Mouse (Mus musculus) kidney, embryonic 15.5 days (tissue): ENCODE measurements around the gene Gm13088. TPM values are rescaled to one million over a fixed set of nuclear protein-coding genes. Genes with fewer than 3 reads are reported as not detected.
"Not testable (repeated sequence)": the region's sequence is repeated elsewhere in the genome, so short reads cannot be mapped to it uniquely, and the experiment has no call there.

Experiments used
- ATAC-seq: fragments of 200-750 bp; cut with Nextera tagmentation; replicated peaks from 2 replicates; pipeline ENCODE4 v1.8.0; 2017; ENCODE audit warnings: moderate TSS enrichment; ENCODE audit not compliant: low FRiP score
- H3K27ac ChIP-seq: fragments of 300-500 bp; sonication (generic); 2 replicates; pipeline ENCODE4 v1.5.1; 2015; ENCODE audit warnings: mild to moderate bottlenecking, inconsistent platforms
- H3K27me3 ChIP-seq: fragments of 300-500 bp; sonication (generic); 2 replicates; pipeline ENCODE4 v1.6.1; 2015; ENCODE audit warnings: inconsistent platforms
- H3K36me3 ChIP-seq: fragments of 300-500 bp; sonication (generic); 2 replicates; pipeline ENCODE4 v1.6.1; 2015; ENCODE audit warnings: inconsistent platforms
- H3K4me1 ChIP-seq: fragments of 300-500 bp; sonication (generic); 2 replicates; pipeline ENCODE4 v1.6.1; 2015; ENCODE audit warnings: inconsistent platforms
- H3K4me2 ChIP-seq: fragments of 300-500 bp; sonication (generic); 2 replicates; pipeline ENCODE4 v1.6.1; 2015; ENCODE audit warnings: moderate library complexity, mild to moderate bottlenecking, inconsistent platforms
- H3K4me3 ChIP-seq: fragments of 300-500 bp; sonication (generic); replicated peaks from 2 replicates; pipeline ENCODE4 v1.5.1; 2015; ENCODE audit warnings: mild to moderate bottlenecking, inconsistent platforms
- H3K9ac ChIP-seq: fragments of 300-500 bp; sonication (generic); 2 replicates; pipeline ENCODE4 v1.6.1; 2015; ENCODE audit warnings: mild to moderate bottlenecking, inconsistent platforms
- H3K9me3 ChIP-seq: fragments of 300-500 bp; sonication (generic); replicated peaks from 2 replicates; pipeline ENCODE4 v1.6.1; 2016; ENCODE audit warnings: inconsistent platforms
- WGBS: fragments of 180-500 bp; shearing (Covaris S2); methylation state at CpG from one replicate; pipeline ENCODE4 v1.1.7; 2015; ENCODE audit warnings: mixed read lengths; 5-methylcytosine and 5-hydroxymethylcytosine counted together
- polyA plus RNA-seq: library from polyadenylated mRNA; unstranded; fragments of >200 nt; fragmentation: Nextera tagmentation; extraction: Ambion mirVana; gene quantifications from 2 replicates; pipeline ENCODE4 v1.2.1, GENCODE M21; 2015

Gm13088 gene
- polyA plus RNA-seq, result not detected in 2 replicates

DNA sequence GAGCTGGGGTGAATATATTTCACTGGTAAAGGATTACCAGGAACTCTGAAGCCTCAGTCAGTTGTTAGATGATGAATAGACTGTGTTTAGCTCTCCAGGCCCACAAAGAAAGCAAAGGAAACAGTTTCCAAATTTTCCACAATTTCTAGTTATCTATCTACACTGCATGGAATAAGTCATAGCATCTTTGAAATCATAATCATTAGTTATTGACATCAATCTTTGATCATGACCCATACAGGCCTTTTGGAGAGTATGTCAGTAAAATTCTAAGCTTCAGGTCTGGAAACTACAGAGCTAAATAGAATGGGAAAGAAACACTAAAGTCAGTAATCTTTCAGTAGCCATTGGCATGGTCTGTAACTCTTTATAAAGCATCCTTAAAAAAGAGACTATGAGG is at the start of gene Gm13088:
TSS of gene Gm13088 (minus strand) at position 101 of the 400 bp plus-strand sequence.
- H3K9me3 ChIP-seq, ATAC-seq, H3K9ac ChIP-seq, H3K4me3 ChIP-seq, H3K36me3 ChIP-seq, H3K27me3 ChIP-seq, H3K27ac ChIP-seq, H3K4me2 ChIP-seq, H3K4me1 ChIP-seq: not testable (repeated sequence)

DNA sequence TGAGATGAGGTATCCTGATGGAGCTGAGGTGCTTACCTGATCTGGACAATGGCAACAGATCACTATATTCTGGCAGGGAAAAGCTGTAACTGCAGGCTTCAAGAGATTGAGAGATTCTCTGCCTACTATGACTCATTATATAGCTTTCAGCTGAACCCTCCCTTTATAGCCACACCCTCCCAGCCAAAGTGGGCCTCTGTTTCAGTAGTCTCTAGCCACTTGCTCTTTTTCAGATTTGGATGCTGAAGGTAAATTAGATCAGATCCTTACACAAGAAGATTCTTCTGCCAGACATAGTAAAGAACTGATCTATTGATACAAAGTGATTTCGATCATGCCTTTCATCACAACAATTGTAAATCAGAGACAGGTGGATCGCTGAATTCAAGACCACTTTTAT is 45.6 kb upstream of the Gm13088 start, which contains the start of gene Gm13089:
TSS of gene Gm13089 (minus strand) at position 101 of the 400 bp plus-strand sequence.
- H3K9me3 ChIP-seq, result peaks cover 18% of the 10 kb centered on the region
- H3K36me3 ChIP-seq, result no peaks in the 10 kb centered on the region
- H3K27ac ChIP-seq, result no peak within 1 kb of the TSS
- no peak for ATAC-seq
- H3K4me3 ChIP-seq, result no peak within 1 kb of the TSS
- H3K4me1 ChIP-seq, result no peaks in the 10 kb centered on the region
- WGBS, result 79% methylated on average over 2 of the region's 2 CpGs
- H3K4me2 ChIP-seq, result no peak within 1 kb of the TSS
- no peaks in the 10 kb centered on the region for H3K27me3 ChIP-seq
- H3K9ac ChIP-seq, result no peak within 1 kb of the TSS

GRCm38 (mm10) chr4:143618101-143618500 is 38.9 kb downstream of the Gm13088 start:
- not testable (repeated sequence) for H3K27ac ChIP-seq, ATAC-seq, H3K9ac ChIP-seq, H3K4me2 ChIP-seq, H3K4me3 ChIP-seq, H3K36me3 ChIP-seq, H3K4me1 ChIP-seq, H3K9me3 ChIP-seq, H3K27me3 ChIP-seq
- WGBS, result 85% methylated on average over 4 of the region's 4 CpGs

- not testable (repeated sequence) for H3K9me3 ChIP-seq
Observed at GRCm38 (mm10) chr4:143614703-143615102, 42.3 kb downstream of the Gm13088 start, which contains the start of gene Gm13083. Gm13083 (plus strand) TSS chr4:143615003.

DNA sequence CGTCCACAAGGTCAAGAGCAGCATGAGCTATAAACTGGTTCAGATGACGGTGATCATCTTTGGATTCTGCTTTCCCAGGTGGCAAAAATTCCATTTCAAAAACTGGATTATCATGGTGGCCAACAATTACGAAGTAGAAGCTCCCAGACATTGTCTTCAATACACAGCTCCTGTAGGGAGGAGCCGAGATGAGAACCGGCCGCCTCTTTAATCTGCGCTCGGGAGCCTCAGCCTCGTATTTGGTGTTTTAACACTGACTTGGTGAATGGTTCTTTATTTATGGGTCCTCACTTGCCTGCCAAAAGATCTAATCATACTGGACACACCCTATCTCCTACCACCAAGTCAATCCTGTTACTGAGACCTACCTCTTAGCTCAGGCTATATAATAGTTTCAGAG is 45.1 kb downstream of the Gm13088 start:
- not testable (repeated sequence) for H3K4me1 ChIP-seq, H3K27ac ChIP-seq, H3K27me3 ChIP-seq, H3K4me3 ChIP-seq, H3K4me2 ChIP-seq, H3K9me3 ChIP-seq, H3K9ac ChIP-seq, H3K36me3 ChIP-seq, ATAC-seq
- WGBS, result 87% methylated on average over 9 of the region's 9 CpGs

More at GRCm38 (mm10) chr4:143614703-143615102, 42.3 kb downstream of the Gm13088 start, which contains the start of gene Gm13083:
- H3K4me2 ChIP-seq, H3K4me1 ChIP-seq, ATAC-seq, H3K4me3 ChIP-seq, H3K27me3 ChIP-seq, H3K27ac ChIP-seq, H3K36me3 ChIP-seq, H3K9ac ChIP-seq: not testable (repeated sequence)

Other genes with a start within 250 kb of the Gm13088 start
- gene Pramef8, start 244.8 kb downstream of the Gm13088 start, polyA plus RNA-seq, result 19.1 and 20.0 TPM in 2 replicates
- not detected in 2 replicates for gene Oog4, start 206.9 kb downstream of the Gm13088 start, polyA plus RNA-seq
- not detected in 2 replicates for gene Gm13043, start 145.9 kb downstream of the Gm13088 start, polyA plus RNA-seq
- gene Gm13040, start 121.3 kb downstream of the Gm13088 start, polyA plus RNA-seq, result not detected in 2 replicates
- gene BC080695, start 105.5 kb downstream of the Gm13088 start, polyA plus RNA-seq, result not detected in 2 replicates
- not detected in 2 replicates for gene Gm13057, start 105.5 kb downstream of the Gm13088 start, polyA plus RNA-seq
- gene Gm13083, start 42.2 kb downstream of the Gm13088 start, polyA plus RNA-seq, result not detected in 2 replicates
- not detected in 2 replicates for gene Gm13089, start 45.5 kb upstream of the Gm13088 start, polyA plus RNA-seq
- not detected in 2 replicates for gene Gm13078, start 62.2 kb upstream of the Gm13088 start, polyA plus RNA-seq
- gene Gm13023, start 132.1 kb upstream of the Gm13088 start, polyA plus RNA-seq, result not detected in 2 replicates
- not detected in 2 replicates for gene Gm13084, start 158.8 kb upstream of the Gm13088 start, polyA plus RNA-seq
- not detected in 2 replicates for gene Gm13103, start 189.3 kb upstream of the Gm13088 start, polyA plus RNA-seq
- gene Pramef6, start 243.1 kb upstream of the Gm13088 start, polyA plus RNA-seq, result not detected in 2 replicates